Mouse (Mus musculus) liver, embryonic 12.5 days (tissue): Measurements from ENCODE around the gene Bcap29. TPM values are rescaled to one million over a fixed set of nuclear protein-coding genes. Genes with fewer than 3 reads are reported as not detected.

Experiments
- polyA plus RNA-seq: library from polyadenylated mRNA; unstranded; fragments of >200 nt; fragmentation: Nextera tagmentation; extraction: Ambion mirVana; gene quantifications from 2 replicates; pipeline ENCODE4 v1.2.1, GENCODE M21; 2016

Gene Bcap29
- polyA plus RNA-seq, 1 experiment from 2014 or later = 42.5 TPM

Other genes starting within 250 kb of the Bcap29 start
- gene Slc26a3, start 243.8 kb downstream of the Bcap29 start, polyA plus RNA-seq = not detected in 2 replicates
- 4.9 and 6.9 TPM in 2 replicates for gene Cbll1, start 135.0 kb downstream of the Bcap29 start, polyA plus RNA-seq
- not detected in 2 replicates for gene Slc26a4, start 74.7 kb downstream of the Bcap29 start, polyA plus RNA-seq
- gene Dus4l, start 20.2 kb upstream of the Bcap29 start, polyA plus RNA-seq = 6.1 and 6.7 TPM in 2 replicates
- gene Cog5, start 20.2 kb upstream of the Bcap29 start, polyA plus RNA-seq = 12.7 and 13.3 TPM in 2 replicates
- 0.04 and 0.19 TPM in 2 replicates for gene Gpr22, start 79.3 kb upstream of the Bcap29 start, polyA plus RNA-seq